Mouse (Mus musculus) CH12.LX (cell line): ENCODE data around the gene Fam198a. TPM values are rescaled to one million over a fixed set of nuclear protein-coding genes. Genes with fewer than 3 reads are reported as not detected.
A peak's percentile ranks its signal among the peaks of the same experiment; 100 is the strongest.

ENCODE experiments used
- DNase-seq: peaks from one replicate; pipeline ENCODE4 v3.0.0-alpha.2; 2013; ENCODE audit errors: extremely low read depth
- H3K27ac ChIP-seq: 2 replicates; pipeline ENCODE4 v1.5.1; 2012; ENCODE audit warnings: low read depth, mild to moderate bottlenecking, control low read depth, moderate library complexity; ENCODE audit not compliant: insufficient read depth
- H3K27me3 ChIP-seq: replicated peaks from 2 replicates; pipeline ENCODE3; 2012; ENCODE audit warnings: inconsistent platforms
- H3K36me3 ChIP-seq, 2 experiments: replicated peaks in 1 of 2; 2 replicates each; pipeline versions ENCODE3 to v1.6.1; 2012; ENCODE audit warnings: inconsistent platforms in 1 of 2, low read length in 1 of 2, mild to moderate bottlenecking in 1 of 2, mixed read lengths in 1 of 2, moderate library complexity in 1 of 2; ENCODE audit not compliant: control insufficient read depth in 1 of 2, insufficient read depth in 1 of 2
- H3K4me1 ChIP-seq, 2 experiments: 2 replicates each; pipeline ENCODE4 v1.6.1; 2012; ENCODE audit warnings: inconsistent platforms in 1 of 2, moderate library complexity in 1 of 2; ENCODE audit not compliant: insufficient read depth in 2 of 2, control insufficient read depth in 1 of 2
- H3K4me2 ChIP-seq: 2 replicates; pipeline ENCODE4 v1.6.1; 2012; ENCODE audit warnings: low read depth, mild to moderate bottlenecking, control low read depth; ENCODE audit not compliant: poor library complexity, insufficient read depth, severe bottlenecking
- H3K4me3 ChIP-seq, 3 experiments: fragments of 150-350 bp in 1 of 3; sonication (generic) in 1 of 3; replicated peaks in 1 of 3; 2 replicates each; pipeline versions ENCODE3 to v1.5.1; 2011 to 2012; ENCODE audit warnings: low read depth in 2 of 3, low read length in 2 of 3, mild to moderate bottlenecking in 2 of 3, moderate library complexity in 2 of 3, control low read depth in 1 of 3, improper control_type of control experiment in 1 of 3, inconsistent platforms in 1 of 3, mixed read lengths in 1 of 3; ENCODE audit not compliant: poor library complexity in 1 of 3
- H3K79me2 ChIP-seq: replicated peaks from 2 replicates; pipeline ENCODE4 v1.6.1; 2012; ENCODE audit warnings: mild to moderate bottlenecking, moderate library complexity; ENCODE audit not compliant: control insufficient read depth, poor library complexity, insufficient read depth, severe bottlenecking; ENCODE audit errors: extremely low read depth
- H3K9ac ChIP-seq: 2 replicates; pipeline ENCODE4 v1.6.1; 2012; ENCODE audit warnings: low read depth, mild to moderate bottlenecking, control low read depth, moderate library complexity; ENCODE audit not compliant: insufficient read depth
- H3K9me3 ChIP-seq: replicated peaks from 2 replicates; pipeline ENCODE3; 2012; ENCODE audit warnings: low read length, inconsistent platforms, mixed read lengths
- CHD2 ChIP-seq: IDR thresholded peaks from 2 replicates; pipeline ENCODE4 v1.6.1; 2011; ENCODE audit warnings: low read length, improper control_type of control experiment
- CTCF ChIP-seq, 2 experiments: IDR thresholded peaks in 1 of 2; conservative IDR thresholded peaks in 1 of 2; 2 replicates each; pipeline ENCODE4 v1.5.1; 2011 to 2012; ENCODE audit warnings: low read depth in 2 of 2, low read length in 2 of 2, improper control_type of control experiment in 1 of 2, inconsistent platforms in 1 of 2, mild to moderate bottlenecking in 1 of 2, moderate library complexity in 1 of 2
- E2F4 ChIP-seq: IDR thresholded peaks from 2 replicates; pipeline ENCODE4 v1.6.1; 2011; ENCODE audit warnings: low read depth, low read length, improper control_type of control experiment; ENCODE audit not compliant: insufficient replicate concordance
- EP300 ChIP-seq: IDR thresholded peaks from 2 replicates; pipeline ENCODE4 v1.6.1; 2011; ENCODE audit warnings: low read length, improper control_type of control experiment
- ETS1 ChIP-seq: conservative IDR thresholded peaks from 2 replicates; pipeline ENCODE4 v1.6.1; 2012; ENCODE audit warnings: low read depth, mild to moderate bottlenecking, inconsistent platforms, low read length, improper control_type of control experiment, moderate library complexity
- IRF4 ChIP-seq: IDR thresholded peaks from 2 replicates; pipeline ENCODE4 v1.6.1; 2014; ENCODE audit warnings: low read depth, mild to moderate bottlenecking, inconsistent platforms, low read length, improper control_type of control experiment
- JUND ChIP-seq: conservative IDR thresholded peaks from 2 replicates; pipeline ENCODE4 v1.6.1; 2011; ENCODE audit warnings: low read depth, low read length, improper control_type of control experiment
- KAT2A ChIP-seq: IDR thresholded peaks from 2 replicates; pipeline ENCODE4 v1.6.1; 2012; ENCODE audit warnings: low read length, improper control_type of control experiment, inconsistent platforms; ENCODE audit not compliant: insufficient replicate concordance
- MAFK ChIP-seq: IDR thresholded peaks from 2 replicates; pipeline ENCODE4 v1.6.1; 2011; ENCODE audit warnings: low read length, improper control_type of control experiment; ENCODE audit not compliant: insufficient replicate concordance
- MAX ChIP-seq: IDR thresholded peaks from 2 replicates; pipeline ENCODE4 v1.6.1; 2011; ENCODE audit warnings: low read length, improper control_type of control experiment
- MXI1 ChIP-seq: IDR thresholded peaks from 2 replicates; pipeline ENCODE4 v1.6.1; 2011; ENCODE audit warnings: mild to moderate bottlenecking, low read depth, low read length, improper control_type of control experiment
- MYC ChIP-seq: IDR thresholded peaks from 2 replicates; pipeline ENCODE4 v1.6.1; 2011; ENCODE audit warnings: low read depth, mild to moderate bottlenecking, improper control_type of control experiment, low read length
- NELFE ChIP-seq: IDR thresholded peaks from 2 replicates; pipeline ENCODE4 v1.6.1; 2011; ENCODE audit warnings: low read depth, low read length, improper control_type of control experiment
- NRF1 ChIP-seq: IDR thresholded peaks from 2 replicates; pipeline ENCODE4 v1.6.1; 2014; ENCODE audit warnings: low read depth, mild to moderate bottlenecking, inconsistent platforms, low read length, improper control_type of control experiment, moderate library complexity
- POLR2A ChIP-seq: IDR thresholded peaks from 2 replicates; pipeline ENCODE4 v1.6.1; 2011; ENCODE audit warnings: low read depth, mild to moderate bottlenecking, improper control_type of control experiment, low read length
- POLR2AphosphoS2 ChIP-seq: IDR thresholded peaks from 2 replicates; pipeline ENCODE4 v1.6.1; 2011; ENCODE audit warnings: low read depth, low read length, improper control_type of control experiment
- RAD21 ChIP-seq: IDR thresholded peaks from 2 replicates; pipeline ENCODE4 v1.6.1; 2011; ENCODE audit warnings: low read depth, mild to moderate bottlenecking, low read length, improper control_type of control experiment, moderate library complexity
- RCOR1 ChIP-seq: conservative IDR thresholded peaks from 2 replicates; pipeline ENCODE4 v1.6.1; 2012; ENCODE audit warnings: low read depth, mild to moderate bottlenecking, inconsistent platforms, low read length, improper control_type of control experiment
- SIN3A ChIP-seq: IDR thresholded peaks from 2 replicates; pipeline ENCODE4 v1.6.1; 2012; ENCODE audit warnings: low read length, improper control_type of control experiment, inconsistent platforms
- SMC3 ChIP-seq: IDR thresholded peaks from 2 replicates; pipeline ENCODE4 v1.6.1; 2011; ENCODE audit warnings: low read depth, low read length, improper control_type of control experiment
- UBTF ChIP-seq: IDR thresholded peaks from 2 replicates; pipeline ENCODE4 v1.6.1; 2012; ENCODE audit warnings: low read depth, mild to moderate bottlenecking, inconsistent platforms, low read length, improper control_type of control experiment, moderate library complexity
- USF2 ChIP-seq: conservative IDR thresholded peaks from 2 replicates; pipeline ENCODE4 v1.6.1; 2011; ENCODE audit warnings: low read depth, low read length, improper control_type of control experiment
- ZC3H11A ChIP-seq: IDR thresholded peaks from 2 replicates; pipeline ENCODE4 v1.6.1; 2012; ENCODE audit warnings: low read depth, mild to moderate bottlenecking, inconsistent platforms, low read length, improper control_type of control experiment
- ZKSCAN1 ChIP-seq: IDR thresholded peaks from 2 replicates; pipeline ENCODE4 v1.6.1; 2012; ENCODE audit warnings: low read depth, inconsistent platforms, low read length, improper control_type of control experiment, borderline replicate concordance
- ZMIZ1 ChIP-seq: IDR thresholded peaks from 2 replicates; pipeline ENCODE4 v1.6.1; 2012; ENCODE audit warnings: low read depth, mild to moderate bottlenecking, inconsistent platforms, low read length, improper control_type of control experiment
- dilution Hi-C: fragments of 300-500 bp; cut with MboI; formaldehyde crosslinking; loops from 2 replicates; pipeline ENCODE4 v1.14.3; 2020; ENCODE audit warnings: low sequenced_read_pairs; ENCODE audit not compliant: extremely low pct_unique_long_range_greater_than_20kb, extremely low pct_ligation_motif_present
- in situ Hi-C: fragments of 300-500 bp; cut with MboI; formaldehyde crosslinking; loops from 3 replicates; pipeline ENCODE4 v1.14.3; 2019; ENCODE audit warnings: low sequenced_read_pairs, low pct_ligation_motif_present, low pct_unique_long_range_greater_than_20kb, mixed read lengths
- polyA plus RNA-seq: library from polyadenylated mRNA; unstranded; fragments of >175 nt; gene quantifications from 2 replicates; pipeline ENCODE4 v1.2.1, GENCODE M21; 2012; ENCODE audit warnings: low read depth; ENCODE audit not compliant: insufficient read length
- total RNA-seq, 2 experiments: library from RNA; depleted of rRNA; stranded (reverse); fragments of 300-350 nt in 1 of 2; fragments of >200 nt in 1 of 2; gene quantifications; 2 replicates each; pipeline ENCODE4 v1.2.3; 2012 to 2014

The Fam198a gene
- total and polyA plus RNA-seq, 3 experiments = 0.40 to 0.93 (median 0.59) TPM

DNA sequence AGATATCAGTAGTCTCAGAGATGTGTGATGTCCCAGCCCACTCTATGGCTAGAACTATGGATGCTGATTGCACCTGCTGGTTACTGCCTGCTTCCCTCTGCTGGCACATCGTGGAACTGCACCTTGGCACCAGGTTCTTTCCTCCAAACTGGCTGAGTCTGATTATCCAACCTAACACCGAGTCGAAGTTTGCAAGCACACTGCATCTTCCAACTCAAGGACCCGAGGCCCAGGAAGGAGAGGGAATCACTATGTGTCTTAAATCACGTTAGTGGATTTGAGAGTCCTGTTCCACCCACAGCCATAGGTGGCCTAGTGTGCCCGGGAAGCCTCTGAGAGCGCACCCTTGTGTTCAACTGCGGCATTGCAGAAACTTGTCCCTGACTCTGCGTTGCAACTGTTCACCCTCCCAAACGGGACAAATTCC is 63.5 kb downstream of the Fam198a start (continued):
- TF ChIP-seq ZMIZ1 (no peak), JUND (no peak), UBTF (no peak), USF2 (no peak), SIN3A (no peak), MYC (0 out of 2 replicates have a peak, but pooled peaks have one; percentile 43), MAX (0 out of 2 replicates have a peak, but pooled peaks have one; percentile 18), KAT2A (no peak)

DNA sequence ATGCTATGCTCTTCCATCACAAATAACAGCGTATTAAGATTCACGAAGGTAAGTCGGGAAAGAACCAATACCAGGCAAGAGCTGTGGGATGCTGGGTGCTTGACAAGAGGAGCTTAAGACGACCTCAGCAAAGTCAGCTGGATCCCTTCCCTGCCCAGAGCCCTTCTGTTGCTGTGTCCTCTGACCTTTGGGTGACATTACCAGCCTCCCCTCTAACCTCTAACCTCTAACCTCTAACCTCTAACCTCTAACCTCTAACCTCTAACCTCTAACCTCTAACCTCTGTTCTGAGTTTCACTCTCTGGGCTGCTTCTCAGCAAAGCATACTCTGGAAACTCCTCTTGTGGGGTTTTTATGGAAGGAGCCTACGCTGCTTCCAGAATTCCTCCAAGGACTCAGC is 67.3 kb downstream of the Fam198a start:
- H3K9me3 ChIP-seq = no peaks in the 10 kb centered on the region
- no peak overlapping the region for H3K4me2 ChIP-seq
- no peaks in the 10 kb centered on the region for H3K79me2 ChIP-seq
- in situ Hi-C loops = no loop called here
- no peaks in the 10 kb centered on the region for H3K36me3 ChIP-seq
- dilution Hi-C loops = no loop called here
- no peak overlapping the region for H3K4me3 ChIP-seq
- H3K9ac ChIP-seq = no peak overlapping the region
- TF ChIP-seq SIN3A = no peak
- no peak for TF ChIP-seq NRF1
- TF ChIP-seq CHD2 = no peak
- no peak for TF ChIP-seq E2F4
- no peak for TF ChIP-seq RCOR1
- no peak for TF ChIP-seq NELFE
- TF ChIP-seq MAX = no peak
- no peak for TF ChIP-seq ZC3H11A
- TF ChIP-seq SMC3 = no peak
- no peak for TF ChIP-seq KAT2A
- no peak for TF ChIP-seq ETS1
- TF ChIP-seq ZKSCAN1 = no peak
- H3K4me1 ChIP-seq = no peaks in the 10 kb centered on the region
- H3K27ac ChIP-seq = no peak overlapping the region
- H3K27me3 ChIP-seq = peaks cover 8% of the 10 kb centered on the region
- DNase-seq = no peak

DNA sequence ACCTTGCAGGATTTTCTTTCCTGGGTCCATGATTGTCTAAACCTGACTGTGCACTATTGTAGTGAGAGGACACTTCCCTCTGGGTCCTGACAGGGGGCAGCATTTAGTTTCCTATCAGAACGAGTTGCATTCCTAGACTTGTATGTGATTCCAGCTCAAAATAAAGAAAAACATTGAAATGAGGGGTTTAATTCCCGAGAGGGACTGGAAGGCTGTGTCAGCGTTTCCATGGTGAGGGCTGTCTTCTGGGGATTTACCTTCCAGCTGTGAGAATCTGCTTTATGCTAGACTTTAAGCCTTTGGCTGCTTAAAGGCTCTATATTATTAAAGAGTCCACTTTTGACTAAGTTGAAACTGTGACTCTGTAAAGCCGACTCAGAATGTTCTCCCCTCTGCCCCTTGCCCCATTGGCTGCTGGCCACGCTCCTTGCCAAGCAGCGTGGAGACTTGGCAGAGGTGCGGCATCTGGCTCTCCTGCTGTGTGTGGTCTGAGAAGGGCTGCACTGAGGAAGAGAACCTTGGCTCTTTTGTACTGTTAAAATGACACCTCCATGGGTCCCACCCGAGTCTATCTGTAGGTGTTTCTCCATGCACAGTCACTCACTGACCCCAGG is 68.1 kb downstream of the Fam198a start:
- H3K79me2 ChIP-seq = no peaks in the 10 kb centered on the region
- in situ Hi-C loops = no loop called here
- no peak overlapping the region for H3K9ac ChIP-seq
- no peak for DNase-seq
- no peaks in the 10 kb centered on the region for H3K9me3 ChIP-seq
- H3K36me3 ChIP-seq = no peaks in the 10 kb centered on the region
- dilution Hi-C loops = no loop called here
- H3K4me2 ChIP-seq = no peak overlapping the region
- peaks cover 8% of the 10 kb centered on the region for H3K27me3 ChIP-seq
- H3K4me1 ChIP-seq = no peaks in the 10 kb centered on the region
- peak; percentile 22; the same call in 1 of the 2 replicates for TF ChIP-seq MAFK
- 0 out of 2 replicates have a peak, but pooled peaks have one; percentile 16 for TF ChIP-seq NELFE
- no peak for TF ChIP-seq KAT2A
- TF ChIP-seq POLR2A = no peak
- no peak for TF ChIP-seq MYC
- peak; percentile 82 for TF ChIP-seq RAD21
- TF ChIP-seq SMC3 = peak; percentile 87
- TF ChIP-seq ZC3H11A = peak; percentile 37
- TF ChIP-seq POLR2AphosphoS2 = no peak
- TF ChIP-seq UBTF = no peak
- TF ChIP-seq EP300 = no peak
- TF ChIP-seq IRF4 = no peak
- TF ChIP-seq CTCF (conservative IDR thresholded peaks at IDR 0.05 in 1 of 2, IDR thresholded peaks at IDR 0.05 in 1 of 2; ENCODE audit: low read depth in 2 of 2, low read length in 2 of 2) = peak in 1 of 2 experiments; percentile 82; a peak in 2 of 4 replicates
- no peak for TF ChIP-seq E2F4
- TF ChIP-seq MXI1 = no peak
- TF ChIP-seq SIN3A = no peak
- no peak overlapping the region for H3K27ac ChIP-seq
- no peak overlapping the region for H3K4me3 ChIP-seq
